Mouse (Mus musculus) small intestine, adult 2 months (tissue): Measurements from ENCODE around the gene Lrrc8d. TPM values are rescaled to one million over a fixed set of nuclear protein-coding genes. Genes with fewer than 3 reads are reported as not detected.
A peak's percentile ranks its signal among the peaks of the same experiment; 100 is the strongest.

Experiments
- H3K27ac ChIP-seq: fragments of 200-500 bp; 2 replicates; pipeline ENCODE4 v1.5.1; 2012; ENCODE audit warnings: low read depth, low read length, control low read depth, inconsistent platforms; ENCODE audit not compliant: insufficient read depth
- H3K27me3 ChIP-seq: fragments of 200-500 bp; 2 replicates; pipeline ENCODE4 v1.6.1; 2012; ENCODE audit warnings: mild to moderate bottlenecking, moderate library complexity, low read length, inconsistent platforms; ENCODE audit not compliant: control insufficient read depth, insufficient read depth
- H3K36me3 ChIP-seq: fragments of 200-500 bp; 2 replicates; pipeline ENCODE4 v1.6.1; 2012; ENCODE audit warnings: mild to moderate bottlenecking, low read length, control low read depth, inconsistent platforms; ENCODE audit not compliant: control insufficient read depth, insufficient read depth
- H3K4me1 ChIP-seq: fragments of 200-500 bp; 2 replicates; pipeline ENCODE4 v1.6.1; 2012; ENCODE audit warnings: low read length, inconsistent platforms, mixed read lengths; ENCODE audit not compliant: control insufficient read depth, insufficient read depth, insufficient read length
- H3K4me3 ChIP-seq: fragments of 200-500 bp; 2 replicates; pipeline ENCODE4 v1.5.1; 2012; ENCODE audit warnings: low read depth, mild to moderate bottlenecking, control low read depth, inconsistent platforms, low read length, moderate library complexity
- CTCF ChIP-seq: fragments of 200-500 bp; IDR thresholded peaks from 2 replicates; pipeline ENCODE4 v1.5.1; 2012; ENCODE audit warnings: low read depth, mild to moderate bottlenecking, control low read depth, inconsistent platforms, low read length, moderate library complexity, mixed read lengths; ENCODE audit not compliant: insufficient replicate concordance, insufficient read length; ENCODE audit errors: extremely low read depth
- POLR2A ChIP-seq: fragments of 200-500 bp; IDR thresholded peaks from 2 replicates; pipeline ENCODE4 v1.6.1; 2012; ENCODE audit warnings: low read depth, mild to moderate bottlenecking, control low read depth, inconsistent platforms, low read length, moderate library complexity
- WGBS: fragments of 180-500 bp; shearing (Covaris S2); methylation state at CpG from one replicate; pipeline ENCODE4 v1.1.7; 2018; 5-methylcytosine and 5-hydroxymethylcytosine counted together
- polyA plus RNA-seq: library from polyadenylated mRNA; depleted of rRNA; stranded (reverse); fragments of >200 nt; gene quantifications from 2 replicates; pipeline ENCODE4 v1.2.3, GENCODE M21; 2012

Lrrc8d gene
- polyA plus RNA-seq, 1 experiment: 16.6 TPM

GRCm38 (mm10) chr5:105821390-105821789, 121.6 kb downstream of the Lrrc8d start:
- no peaks in the 10 kb centered on the region for H3K27me3 ChIP-seq
- H3K4me1 ChIP-seq: peaks cover 4% of the 10 kb centered on the region
- H3K36me3 ChIP-seq: no peaks in the 10 kb centered on the region; the same call in 1 of the 2 replicates
- WGBS: 83% methylated on average over 6 of the region's 6 CpGs
- no peak overlapping the region for H3K27ac ChIP-seq
- no peak overlapping the region for H3K4me3 ChIP-seq
- no peak for TF ChIP-seq POLR2A
- TF ChIP-seq CTCF: no peak

- no peaks in the 10 kb centered on the region for H3K36me3 ChIP-seq
- WGBS: 63% methylated on average over 15 of the region's 15 CpGs
- H3K4me3 ChIP-seq: no peak overlapping the region
- H3K27me3 ChIP-seq: no peaks in the 10 kb centered on the region
- TF ChIP-seq POLR2A: no peak
- no peak for TF ChIP-seq CTCF
- no peak overlapping the region for H3K27ac ChIP-seq
- peaks cover 4% of the 10 kb centered on the region for H3K4me1 ChIP-seq
Observed at GRCm38 (mm10) chr5:105822521-105823498, 123.0 kb downstream of the Lrrc8d start.

DNA sequence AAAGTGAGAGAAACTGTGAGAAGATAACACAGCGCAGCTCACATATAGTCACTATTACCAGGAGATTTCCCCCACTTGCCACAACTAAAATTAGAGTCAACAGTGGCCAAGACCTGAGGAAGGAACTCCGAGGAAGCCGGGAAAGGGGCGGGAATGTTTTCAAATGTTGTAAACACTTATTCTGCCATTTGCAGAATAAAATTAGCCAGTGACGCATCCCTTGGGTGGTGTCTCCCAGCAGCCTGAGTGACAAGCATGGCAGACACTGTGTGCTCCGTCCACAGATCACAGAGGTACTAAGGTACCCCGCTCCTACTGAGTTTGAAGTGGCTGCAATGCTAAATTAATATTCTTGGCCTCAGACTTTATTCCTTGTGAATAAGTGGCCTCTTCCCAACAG, 124.5 kb downstream of the Lrrc8d start:
- Histone ChIP-seq H3K27me3 (no peaks in the 10 kb centered on the region), H3K36me3 (no peaks in the 10 kb centered on the region), H3K4me3 (no peak overlapping the region), H3K4me1 (peaks cover 9% of the 10 kb centered on the region), H3K27ac (no peak overlapping the region)
- TF ChIP-seq CTCF (no peak), POLR2A (no peak)
- WGBS: 59% methylated on average over 7 of the region's 7 CpGs

DNA sequence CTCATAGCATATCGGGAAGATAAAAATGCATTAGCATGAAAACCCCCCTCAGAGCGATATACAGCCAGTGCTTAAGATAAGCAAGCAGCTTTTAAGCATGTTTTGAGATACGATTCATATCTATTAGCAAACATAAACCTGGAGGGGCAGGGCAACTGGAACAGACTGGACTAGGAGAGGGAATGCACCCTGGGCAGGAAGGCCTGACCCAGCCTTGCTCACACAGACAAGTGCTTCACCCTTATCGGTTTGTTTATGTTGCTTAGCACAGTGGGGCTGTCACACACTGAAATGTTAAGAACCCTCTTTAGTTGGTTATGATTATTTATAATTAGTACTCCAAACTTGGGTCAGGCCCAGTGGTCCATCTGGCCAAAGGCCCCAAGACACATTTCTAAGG, 125.1 kb downstream of the Lrrc8d start:
- H3K4me1 ChIP-seq: peaks cover 10% of the 10 kb centered on the region
- TF ChIP-seq POLR2A (no peak), CTCF (no peak)
- no peak overlapping the region for H3K4me3 ChIP-seq
- no peaks in the 10 kb centered on the region for H3K27me3 ChIP-seq
- WGBS: 17% methylated on average over 4 of the region's 4 CpGs
- H3K27ac ChIP-seq: no peak overlapping the region
- H3K36me3 ChIP-seq: no peaks in the 10 kb centered on the region

- H3K4me3 ChIP-seq: no peak overlapping the region
- TF ChIP-seq POLR2A: no peak
- TF ChIP-seq CTCF: no peak
- no peaks in the 10 kb centered on the region for H3K27me3 ChIP-seq
- peaks cover 10% of the 10 kb centered on the region for H3K4me1 ChIP-seq
- 91% methylated on average over 5 of the region's 5 CpGs for WGBS
- no peaks in the 10 kb centered on the region for H3K36me3 ChIP-seq
- H3K27ac ChIP-seq: no peak overlapping the region
Observed at GRCm38 (mm10) chr5:105826916-105827510, 127.2 kb downstream of the Lrrc8d start.

DNA sequence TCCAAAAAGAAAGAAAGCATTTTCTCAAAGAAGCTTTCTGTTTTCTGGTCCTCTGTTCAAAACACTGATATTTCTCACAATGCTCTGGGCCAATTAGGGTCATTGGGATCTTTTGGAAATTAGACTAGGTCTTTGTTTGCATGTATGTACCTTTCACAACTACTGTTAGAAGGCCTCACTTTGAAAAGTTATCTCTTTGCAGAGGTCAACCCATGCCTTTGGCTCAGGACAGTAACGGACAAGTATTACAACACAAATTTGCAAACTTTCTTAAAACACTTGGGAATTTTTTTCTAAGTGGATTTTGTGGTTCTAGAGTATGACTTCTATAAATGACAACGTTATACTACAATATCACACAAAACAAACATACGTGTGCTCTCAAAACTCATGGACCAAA, 128.3 kb downstream of the Lrrc8d start:
- WGBS: 89% methylated on average over 3 of the region's 3 CpGs
- Histone ChIP-seq H3K27ac (no peak overlapping the region), H3K4me3 (no peak overlapping the region), H3K4me1 (peaks cover 9% of the 10 kb centered on the region), H3K27me3 (no peaks in the 10 kb centered on the region), H3K36me3 (no peaks in the 10 kb centered on the region)
- TF ChIP-seq POLR2A: no peak
- no peak for TF ChIP-seq CTCF

DNA sequence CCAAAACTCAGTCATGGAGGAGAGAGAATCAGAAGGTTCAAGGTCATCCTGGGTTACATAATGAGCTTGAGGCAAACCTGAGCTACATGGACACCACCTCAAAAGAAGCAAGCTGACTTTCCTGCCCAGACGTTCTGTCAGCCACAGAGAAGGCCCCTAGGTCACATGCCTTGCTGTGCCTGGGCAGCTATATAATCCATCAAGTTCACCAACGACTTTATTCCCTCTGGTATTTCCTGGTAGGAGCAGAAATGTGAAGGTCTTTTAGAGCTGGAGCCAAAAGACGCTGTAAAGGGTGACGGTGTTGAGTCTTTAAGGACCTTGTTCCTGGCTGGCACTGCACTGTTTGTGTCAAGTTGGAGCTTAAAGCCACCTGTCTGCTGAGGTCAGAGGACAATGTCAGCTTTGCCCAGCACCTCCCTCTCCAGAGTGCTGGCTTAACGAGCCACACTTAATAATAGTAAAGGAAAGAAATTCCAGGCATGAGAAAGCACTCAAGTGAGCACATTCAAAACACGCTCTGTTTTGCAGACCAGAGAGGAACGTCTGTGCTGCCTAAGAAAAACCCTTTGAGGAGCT, 129.3 kb downstream of the Lrrc8d start:
- 12% methylated on average over 7 of the region's 7 CpGs for WGBS
- Histone ChIP-seq H3K27ac (peak overlapping the region; percentile 42), H3K4me1 (peaks cover 9% of the 10 kb centered on the region), H3K27me3 (no peaks in the 10 kb centered on the region), H3K36me3 (no peaks in the 10 kb centered on the region), H3K4me3 (no peak overlapping the region)
- no peak for TF ChIP-seq POLR2A
- TF ChIP-seq CTCF: no peak
